Mouse (Mus musculus): Measurements from ENCODE around the gene Lpar3.

Lpar3 gene

GRCm38 (mm10) chr3:146260203-146260602 lies 39.4 kb downstream of the Lpar3 start:
- peak; percentile 53 for DNase-seq (ENCODE audit: low spot score)

- DNase-seq (ENCODE audit: low spot score) = no peak
Observed at GRCm38 (mm10) chr3:146260845-146261244, 40.1 kb downstream of the Lpar3 start.

- no peak for DNase-seq (ENCODE audit: low spot score)
Observed at GRCm38 (mm10) chr3:146262536-146262935, 41.8 kb downstream of the Lpar3 start.

DNA sequence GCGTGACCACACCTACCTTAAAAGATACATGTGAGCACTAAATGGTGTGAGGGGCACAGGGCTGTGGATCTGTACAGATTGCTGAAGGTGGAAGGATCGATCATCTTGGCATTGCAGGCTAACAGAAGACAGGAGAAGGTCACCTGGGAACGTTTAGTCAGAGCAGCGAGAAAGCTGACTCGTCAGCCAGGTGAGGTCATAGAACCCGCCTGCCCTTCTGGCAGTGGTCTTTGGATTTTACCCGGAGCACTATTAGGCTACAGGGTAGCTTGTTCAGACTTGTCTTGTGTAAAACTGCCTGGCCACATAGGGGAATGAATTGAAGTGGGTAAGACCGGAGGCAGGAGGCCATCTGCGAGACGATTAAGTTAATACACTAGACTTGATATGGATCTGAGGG lies 43.4 kb downstream of the Lpar3 start:
- DNase-seq (ENCODE audit: low spot score) = peak; percentile 20

GRCm38 (mm10) chr3:146265545-146266130 lies 44.9 kb downstream of the Lpar3 start:
- DNase-seq (ENCODE audit: low spot score) = no peak

GRCm38 (mm10) chr3:146268024-146268801 lies 47.5 kb downstream of the Lpar3 start:
- DNase-seq (ENCODE audit: low spot score) = no peak

DNA sequence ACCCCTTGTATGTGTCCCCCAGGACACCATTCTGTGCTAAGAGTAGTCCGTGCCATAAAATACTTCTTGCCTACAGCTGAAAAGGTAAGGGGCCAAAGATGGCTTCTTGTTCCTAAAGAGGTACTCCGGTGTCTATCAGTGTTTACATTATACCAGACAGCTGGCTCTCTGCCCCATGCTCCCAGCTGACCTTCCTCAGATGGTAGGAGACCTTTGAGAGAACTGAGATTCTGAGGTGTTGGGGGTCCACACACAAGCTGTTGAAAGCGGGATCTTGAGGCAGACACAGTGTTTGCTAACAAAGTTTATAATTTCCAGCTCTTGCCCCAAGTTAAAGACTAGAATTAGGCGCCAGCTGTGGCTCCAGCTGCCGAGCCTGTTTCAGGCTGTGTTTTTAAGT lies 53.7 kb downstream of the Lpar3 start:
- no peak for DNase-seq (ENCODE audit: low spot score)

DNA sequence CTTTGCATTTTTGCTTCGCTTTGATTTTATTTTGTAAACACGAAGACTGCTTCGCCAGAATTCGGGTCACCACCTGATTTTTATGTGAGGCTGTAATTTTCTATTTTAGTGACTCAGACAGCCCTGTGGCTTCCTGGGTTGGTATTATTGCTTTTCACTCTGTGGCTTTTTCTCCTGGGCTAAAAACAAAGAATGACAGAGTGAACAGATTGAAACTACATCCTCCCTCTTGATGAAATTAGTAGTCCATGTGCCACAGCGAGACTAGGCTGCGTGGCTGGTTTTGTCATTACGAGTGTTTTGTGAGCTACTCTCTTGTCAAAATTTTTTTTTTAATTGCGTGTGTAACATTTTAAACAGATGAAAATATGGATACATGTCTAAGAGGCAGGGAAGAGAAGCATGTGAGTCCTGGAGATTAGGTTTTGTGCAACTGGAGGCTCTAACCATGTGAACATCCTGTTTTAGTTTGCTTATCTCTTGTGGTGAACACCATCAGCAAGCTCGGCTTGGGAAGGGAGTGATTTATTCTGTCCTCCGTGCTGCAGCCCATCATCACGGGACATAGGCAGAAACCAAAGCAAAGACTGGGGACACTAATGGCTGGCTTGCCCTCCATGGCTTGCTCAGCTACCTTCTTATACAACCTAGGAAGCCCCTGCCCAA lies 54.7 kb downstream of the Lpar3 start:
- no peak for DNase-seq (ENCODE audit: low spot score)

GRCm38 (mm10) chr3:146276026-146276409 lies 55.3 kb downstream of the Lpar3 start:
- no peak for DNase-seq (ENCODE audit: low spot score)

DNA sequence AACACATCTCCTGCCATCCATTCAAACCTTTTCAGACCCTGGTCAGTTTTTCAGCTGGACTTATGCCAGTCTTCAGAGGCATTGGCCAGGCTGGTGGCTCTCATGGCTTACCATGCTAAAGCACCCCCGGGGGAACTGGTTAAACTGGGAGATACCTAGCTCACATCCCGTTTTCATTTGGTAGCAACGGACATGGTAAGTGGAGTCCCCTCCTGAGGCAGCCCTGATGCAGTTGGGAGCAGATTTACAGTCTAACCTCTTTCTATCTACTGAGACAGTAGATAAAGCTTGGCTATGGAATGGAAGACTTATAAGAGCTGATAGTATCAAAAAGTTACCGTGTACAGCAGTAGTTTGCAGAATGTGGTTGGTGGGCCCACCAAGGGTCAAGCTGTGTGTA lies 56.2 kb downstream of the Lpar3 start:
- DNase-seq (ENCODE audit: low spot score) = no peak

DNA sequence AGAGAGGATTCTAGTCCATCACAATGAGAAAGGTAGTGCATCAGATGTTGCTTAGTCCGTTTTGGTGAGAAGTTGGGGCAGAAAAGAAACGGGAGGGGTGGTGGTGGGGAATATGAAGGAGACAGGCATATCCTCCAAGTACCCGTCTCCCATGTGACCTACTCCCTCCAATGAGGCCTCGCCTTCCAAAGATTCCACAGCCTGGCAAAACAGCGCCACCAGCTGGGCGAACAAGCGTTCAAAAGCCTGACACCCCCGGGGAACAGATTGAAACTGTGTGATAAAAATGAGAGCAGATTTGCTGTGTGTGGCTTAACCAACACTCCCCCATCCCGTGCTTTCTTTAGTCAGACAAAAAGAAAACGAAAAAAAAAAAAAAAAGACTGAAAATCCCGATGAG lies 56.7 kb downstream of the Lpar3 start:
- DNase-seq (ENCODE audit: low spot score) = peak; percentile 56

GRCm38 (mm10) chr3:146278195-146279140 lies 57.7 kb downstream of the Lpar3 start:
- no peak for DNase-seq (ENCODE audit: low spot score)

- DNase-seq (ENCODE audit: low spot score) = no peak
Observed at GRCm38 (mm10) chr3:146283732-146284361, 63.1 kb downstream of the Lpar3 start.

DNA sequence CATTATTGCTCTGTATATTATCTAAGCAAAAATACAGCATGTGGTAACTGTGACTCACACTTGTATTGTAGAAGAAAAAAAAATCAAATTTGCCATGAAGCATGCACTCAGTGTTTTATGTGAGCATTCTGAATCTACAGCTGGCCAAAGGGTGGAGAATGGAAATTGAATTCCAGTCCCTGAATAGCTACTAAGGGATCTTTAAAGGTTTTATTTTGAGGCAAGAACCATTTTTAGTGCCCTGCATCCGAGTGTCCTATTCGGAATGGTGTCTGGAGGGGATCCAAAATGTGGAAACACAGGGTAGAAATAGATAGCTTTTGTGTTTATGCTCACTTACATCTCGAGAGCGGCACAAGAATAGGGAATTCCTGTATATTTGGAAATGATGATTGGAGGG lies 65.4 kb downstream of the Lpar3 start:
- no peak for DNase-seq (ENCODE audit: low spot score)

- DNase-seq (ENCODE audit: low spot score) = no peak
Observed at GRCm38 (mm10) chr3:146291928-146292327, 71.2 kb downstream of the Lpar3 start.

- DNase-seq (ENCODE audit: low spot score) = no peak
Observed at GRCm38 (mm10) chr3:146292515-146292914, 71.8 kb downstream of the Lpar3 start.

DNA sequence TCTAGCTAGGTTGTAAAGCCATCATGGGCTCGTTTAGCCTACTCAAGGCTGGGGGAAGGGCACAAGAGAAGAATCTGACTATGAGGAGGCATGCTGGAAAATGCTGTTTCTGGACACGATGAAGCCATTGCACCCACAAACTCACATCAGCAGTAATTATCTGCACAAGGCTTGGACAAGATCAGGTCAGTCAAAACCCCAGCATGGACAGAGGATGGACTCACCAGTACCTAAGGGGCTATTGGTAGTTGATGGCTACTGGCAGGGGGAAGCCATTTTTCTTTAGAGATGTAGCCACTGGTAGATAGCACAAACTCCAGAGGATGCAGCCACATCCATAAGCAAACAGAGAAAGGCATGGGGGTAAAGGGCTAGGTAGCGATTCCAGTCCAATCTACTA lies 81.7 kb downstream of the Lpar3 start:
- no peak for DNase-seq (ENCODE audit: low spot score)

GRCm38 (mm10) chr3:146303194-146303593 lies 82.4 kb downstream of the Lpar3 start:
- no peak for DNase-seq (ENCODE audit: low spot score)

- DNase-seq (ENCODE audit: low spot score) = no peak
Observed at GRCm38 (mm10) chr3:146304556-146305405, 84.0 kb downstream of the Lpar3 start.

- no peak for DNase-seq (ENCODE audit: low spot score)
Observed at GRCm38 (mm10) chr3:146307341-146307740, 86.6 kb downstream of the Lpar3 start.

DNA sequence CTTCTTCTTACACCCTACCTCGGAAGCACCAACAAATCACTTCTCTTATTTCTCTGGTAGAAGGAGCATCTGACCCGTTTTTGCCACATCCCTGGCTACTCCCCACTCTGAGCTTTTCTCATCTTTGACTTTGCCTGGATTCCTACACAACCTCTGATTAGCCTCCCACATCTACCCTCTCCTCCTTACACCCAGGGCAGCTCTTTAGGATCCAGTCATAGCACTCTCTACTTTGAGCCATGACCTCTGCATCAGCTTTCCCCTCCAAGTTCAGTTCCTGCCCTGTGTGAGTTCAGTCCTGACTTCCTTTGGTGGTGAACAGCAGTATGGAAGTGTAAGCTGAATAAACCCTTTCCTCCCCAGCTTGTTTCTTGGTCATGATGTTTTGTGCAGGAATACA lies 87.1 kb downstream of the Lpar3 start:
- no peak for DNase-seq (ENCODE audit: low spot score)
